Mouse (Mus musculus): ENCODE data around the gene Ly6g6c. TPM values are rescaled to one million over a fixed set of nuclear protein-coding genes. Genes with fewer than 3 reads are reported as not detected.

Ly6g6c gene
- polyA plus RNA-seq, 1 experiment, result 0.42 TPM

DNA sequence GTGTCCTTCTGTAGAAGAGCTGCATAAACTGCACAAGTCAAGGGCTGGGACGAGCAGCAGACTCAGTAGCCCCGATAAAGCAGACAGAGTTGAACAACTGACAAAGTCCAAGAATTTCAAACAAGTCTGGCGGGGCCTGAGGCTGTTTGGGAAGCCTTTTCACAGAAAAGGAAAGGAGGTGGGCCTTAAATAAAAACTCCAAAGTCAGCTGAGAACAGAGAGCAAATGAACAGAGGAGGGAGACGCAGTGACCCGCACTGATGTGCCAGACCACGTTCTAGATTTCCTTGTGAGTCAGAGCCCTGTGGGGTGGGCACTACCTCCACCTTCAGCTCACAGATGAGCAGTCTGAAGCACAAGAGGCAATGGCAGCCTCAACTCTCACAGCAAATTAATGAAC is 30.3 kb upstream of the Ly6g6c start:
- TF ChIP-seq CTCF (IDR thresholded peaks at IDR 0.05; ENCODE audit: borderline replicate concordance, extremely low read depth, insufficient read depth, insufficient read length) (no peak), POLR2A (IDR thresholded peaks at IDR 0.05; ENCODE audit: borderline replicate concordance, extremely low read depth, insufficient read depth, insufficient read length, poor library complexity, severe bottlenecking) (no peak)
- no peak for DNase-seq (ENCODE audit: low read depth)

DNA sequence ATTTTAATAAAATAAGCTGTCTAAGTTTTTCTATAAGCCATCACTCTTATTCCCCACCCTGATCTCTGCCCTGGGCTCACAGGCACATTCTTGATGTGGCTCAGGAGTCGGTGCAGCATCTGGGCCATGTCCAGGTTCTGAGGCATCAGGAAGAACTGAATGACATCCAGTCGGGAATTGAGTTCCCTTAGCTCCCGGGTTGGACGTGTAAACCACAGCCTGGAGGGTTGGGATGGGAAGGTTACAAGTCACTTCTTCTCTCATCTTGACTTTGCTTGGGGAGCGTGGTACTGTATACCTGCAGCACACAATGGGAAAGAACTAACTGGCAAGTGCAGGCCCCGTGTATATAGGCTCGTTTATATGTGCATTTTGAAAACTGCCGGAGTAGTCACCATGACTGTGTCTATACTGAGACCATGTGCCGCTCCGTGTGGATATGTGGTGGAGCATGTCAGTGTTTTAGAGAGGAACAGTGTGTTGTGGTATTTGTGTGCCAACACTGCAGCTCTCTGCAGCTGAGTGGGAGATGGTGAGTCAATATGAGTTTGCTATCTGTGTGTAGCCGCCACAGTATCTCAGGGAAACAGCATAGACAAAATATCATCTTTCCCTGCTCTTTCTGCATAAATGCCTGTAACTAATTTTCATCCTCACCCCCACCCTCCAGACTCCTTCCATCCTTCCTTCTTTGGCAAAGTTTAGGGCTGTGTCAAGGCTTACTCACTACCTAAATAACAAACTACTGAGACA is 25.9 kb upstream of the Ly6g6c start:
- no peak for DNase-seq (ENCODE audit: low read depth)
- no peak for TF ChIP-seq CTCF (IDR thresholded peaks at IDR 0.05; ENCODE audit: borderline replicate concordance, extremely low read depth, insufficient read depth, insufficient read length)

DNA sequence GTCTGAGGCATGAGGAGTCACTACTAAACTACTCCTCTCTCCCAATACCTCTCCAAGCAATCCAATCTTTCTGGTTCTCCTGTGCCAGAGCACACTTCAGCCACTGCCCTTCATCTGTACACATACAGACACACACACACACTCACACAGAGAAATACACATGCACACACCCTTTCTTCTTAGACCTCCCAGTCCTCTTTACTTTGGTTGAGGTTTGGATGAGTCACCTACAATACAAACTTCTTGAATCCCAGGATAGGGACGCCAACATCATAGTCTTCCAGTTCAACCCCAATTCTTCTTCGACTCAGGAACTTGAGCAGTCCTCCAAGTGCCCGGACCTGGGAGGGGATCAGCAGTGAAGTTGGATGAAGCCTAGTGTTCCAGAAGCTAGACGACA is 21.4 kb upstream of the Ly6g6c start:
- no peak for DNase-seq (ENCODE audit: low read depth)
- TF ChIP-seq POLR2A (IDR thresholded peaks at IDR 0.05; ENCODE audit: borderline replicate concordance, extremely low read depth, insufficient read depth, insufficient read length, poor library complexity, severe bottlenecking), result no peak
- TF ChIP-seq CTCF (IDR thresholded peaks at IDR 0.05; ENCODE audit: borderline replicate concordance, extremely low read depth, insufficient read depth, insufficient read length), result no peak

DNA sequence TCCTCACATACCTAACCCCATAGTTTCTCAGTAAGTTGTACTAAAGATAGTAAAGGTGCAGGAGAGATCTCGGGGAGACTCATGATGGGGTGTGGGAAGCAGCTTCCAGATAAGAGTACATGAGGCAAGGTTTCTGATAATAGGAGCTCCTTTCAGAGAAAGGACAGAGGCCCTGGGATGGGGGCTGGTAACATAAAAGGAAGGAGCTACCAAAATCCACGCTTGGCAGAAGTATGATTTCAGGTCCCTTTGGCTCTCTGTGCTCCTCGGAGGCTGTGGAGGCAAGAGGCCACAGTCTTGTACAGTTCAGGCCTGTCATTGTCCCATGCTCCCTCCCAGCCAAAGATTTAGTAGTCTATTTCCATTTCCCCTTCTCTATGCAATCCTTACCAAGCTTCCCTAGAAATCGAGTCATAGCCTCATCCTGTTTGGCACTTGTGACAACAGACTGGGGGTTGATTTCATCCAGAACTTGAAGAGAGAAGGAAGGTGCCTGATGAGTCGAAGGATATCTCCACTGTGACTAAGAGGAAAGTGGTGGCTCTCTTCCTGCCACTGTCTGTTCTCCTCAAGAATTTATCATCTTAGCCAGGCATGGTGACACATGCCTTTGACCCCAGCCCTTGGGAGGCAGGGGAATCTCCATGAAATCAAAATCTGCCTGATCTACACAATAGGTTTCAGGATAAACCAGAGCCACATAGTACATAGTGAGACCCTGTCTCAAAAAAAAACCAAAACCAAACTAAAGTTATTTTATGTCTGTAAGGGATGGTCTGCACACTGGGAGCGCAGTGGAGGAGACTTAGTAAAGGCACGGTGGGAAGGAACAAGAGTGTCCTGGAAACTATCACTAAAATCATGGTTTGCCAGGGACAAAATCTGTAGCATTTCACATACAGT is 20.0 kb upstream of the Ly6g6c start:
- no peak for TF ChIP-seq CTCF (IDR thresholded peaks at IDR 0.05; ENCODE audit: borderline replicate concordance, extremely low read depth, insufficient read depth, insufficient read length)
- TF ChIP-seq POLR2A (IDR thresholded peaks at IDR 0.05; ENCODE audit: borderline replicate concordance, extremely low read depth, insufficient read depth, insufficient read length, poor library complexity, severe bottlenecking), result no peak
- DNase-seq (ENCODE audit: low read depth), result no peak

DNA sequence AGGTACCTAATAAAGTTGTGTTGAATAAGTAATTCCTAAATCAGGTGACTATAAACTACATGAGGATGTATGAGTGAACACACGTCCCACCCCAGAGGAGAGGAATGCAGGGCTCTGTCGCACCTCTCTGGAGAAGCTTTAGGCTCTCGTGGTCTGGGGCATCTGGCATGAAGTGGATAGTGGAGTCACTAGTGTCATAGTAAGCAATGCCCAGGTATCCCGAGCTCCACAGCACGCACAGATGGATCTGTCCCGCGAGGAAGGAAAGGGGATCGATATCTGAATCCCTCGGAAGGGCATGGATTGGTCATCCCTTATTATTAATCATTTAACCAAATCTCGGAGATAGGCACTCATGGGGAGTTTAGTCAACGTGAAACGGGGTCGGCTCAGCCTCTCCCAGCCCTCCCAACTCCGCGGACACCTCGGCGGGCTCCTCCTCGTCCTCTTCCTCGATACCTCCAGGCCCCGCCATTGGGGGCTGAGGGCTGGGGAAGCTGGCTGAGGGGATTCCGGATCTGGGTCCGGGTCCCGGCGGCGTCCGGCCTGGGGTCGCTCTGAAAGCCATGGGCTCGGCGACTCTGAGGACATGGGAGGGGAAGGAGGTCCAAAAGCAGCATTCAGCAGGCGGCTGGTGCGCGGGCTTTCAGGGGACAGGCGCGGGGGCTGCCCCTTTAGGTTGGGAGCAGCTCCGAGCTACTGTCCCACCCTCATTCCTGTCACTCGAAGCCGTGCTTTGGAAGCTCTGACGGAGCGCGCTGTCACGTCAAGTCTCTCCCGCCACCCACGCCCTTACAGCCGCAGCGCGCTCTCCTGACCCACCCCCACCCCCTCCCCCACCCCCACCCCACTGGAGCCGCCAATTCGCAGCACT is 19.1 kb upstream of the Ly6g6c start:
- TF ChIP-seq POLR2A (IDR thresholded peaks at IDR 0.05; ENCODE audit: borderline replicate concordance, extremely low read depth, insufficient read depth, insufficient read length, poor library complexity, severe bottlenecking) (no peak), CTCF (IDR thresholded peaks at IDR 0.05; ENCODE audit: borderline replicate concordance, extremely low read depth, insufficient read depth, insufficient read length) (no peak)
- no peak for DNase-seq (ENCODE audit: low read depth)

DNA sequence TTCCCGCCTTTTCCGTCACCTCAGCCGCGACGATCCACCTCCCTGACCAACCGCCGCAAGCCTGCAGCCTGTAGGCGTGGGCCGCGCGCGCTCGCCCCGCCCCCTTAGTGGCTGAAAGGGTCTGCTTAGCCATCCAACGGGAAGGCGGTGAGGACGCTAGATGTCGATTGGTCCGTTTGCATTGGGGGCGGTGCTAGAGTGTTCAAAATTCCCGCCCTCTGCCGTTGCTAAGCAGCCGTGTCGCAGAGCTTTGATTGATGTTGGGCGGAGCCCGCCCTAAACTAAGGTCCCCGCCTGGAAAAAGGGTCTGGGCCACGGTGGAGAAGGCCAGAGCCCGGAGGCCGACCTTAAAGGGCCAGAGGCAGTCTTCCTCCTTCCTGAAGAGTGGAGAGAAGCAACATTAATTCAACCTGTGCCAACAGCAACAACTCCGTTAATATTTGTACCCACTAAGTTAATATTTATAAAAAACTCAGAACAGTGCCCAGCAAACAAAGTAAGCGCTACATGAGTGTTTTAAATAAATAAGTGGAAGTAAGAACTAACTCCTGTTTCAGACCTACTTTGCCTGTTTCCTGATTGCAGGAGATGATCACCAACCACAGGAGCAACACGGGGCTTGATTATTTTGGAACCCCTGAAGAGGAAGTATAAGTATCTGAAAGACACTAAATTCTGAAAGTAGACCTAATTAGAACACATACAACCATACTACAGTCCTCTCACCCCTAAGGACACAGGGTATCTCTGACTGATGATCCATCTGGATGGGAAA is 18.3 kb upstream of the Ly6g6c start, which contains the start of gene Msh5:
Gene Msh5 (minus strand): TSS at position 65 of the 775 bp plus-strand sequence.
- TF ChIP-seq CTCF (IDR thresholded peaks at IDR 0.05; ENCODE audit: borderline replicate concordance, extremely low read depth, insufficient read depth, insufficient read length), result no peak
- TF ChIP-seq POLR2A (IDR thresholded peaks at IDR 0.05; ENCODE audit: borderline replicate concordance, extremely low read depth, insufficient read depth, insufficient read length, poor library complexity, severe bottlenecking), result no peak
- DNase-seq (ENCODE audit: low read depth), result peak; percentile 99

DNA sequence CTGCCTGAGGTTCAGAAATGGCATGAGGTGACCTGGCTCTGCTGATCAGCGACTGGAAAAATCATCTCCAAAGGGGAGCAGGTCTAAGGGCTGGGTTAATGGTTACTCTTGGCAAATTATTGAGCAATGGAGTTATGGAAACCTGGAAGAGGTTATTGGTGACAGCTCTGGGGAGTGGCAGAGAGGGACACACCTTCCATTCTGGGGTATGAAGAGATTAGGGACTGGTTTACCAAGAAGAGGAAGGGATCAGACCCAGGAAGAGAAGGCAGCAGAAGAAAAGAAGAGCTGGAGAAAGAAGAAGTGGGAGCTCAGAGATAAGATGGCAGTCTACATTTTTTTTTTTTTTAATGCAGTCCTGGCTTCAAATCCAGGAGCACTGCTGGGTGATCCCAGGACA is 17.5 kb upstream of the Ly6g6c start:
- no peak for DNase-seq (ENCODE audit: low read depth)
- TF ChIP-seq POLR2A (IDR thresholded peaks at IDR 0.05; ENCODE audit: borderline replicate concordance, extremely low read depth, insufficient read depth, insufficient read length, poor library complexity, severe bottlenecking) (no peak), CTCF (IDR thresholded peaks at IDR 0.05; ENCODE audit: borderline replicate concordance, extremely low read depth, insufficient read depth, insufficient read length) (no peak)

DNA sequence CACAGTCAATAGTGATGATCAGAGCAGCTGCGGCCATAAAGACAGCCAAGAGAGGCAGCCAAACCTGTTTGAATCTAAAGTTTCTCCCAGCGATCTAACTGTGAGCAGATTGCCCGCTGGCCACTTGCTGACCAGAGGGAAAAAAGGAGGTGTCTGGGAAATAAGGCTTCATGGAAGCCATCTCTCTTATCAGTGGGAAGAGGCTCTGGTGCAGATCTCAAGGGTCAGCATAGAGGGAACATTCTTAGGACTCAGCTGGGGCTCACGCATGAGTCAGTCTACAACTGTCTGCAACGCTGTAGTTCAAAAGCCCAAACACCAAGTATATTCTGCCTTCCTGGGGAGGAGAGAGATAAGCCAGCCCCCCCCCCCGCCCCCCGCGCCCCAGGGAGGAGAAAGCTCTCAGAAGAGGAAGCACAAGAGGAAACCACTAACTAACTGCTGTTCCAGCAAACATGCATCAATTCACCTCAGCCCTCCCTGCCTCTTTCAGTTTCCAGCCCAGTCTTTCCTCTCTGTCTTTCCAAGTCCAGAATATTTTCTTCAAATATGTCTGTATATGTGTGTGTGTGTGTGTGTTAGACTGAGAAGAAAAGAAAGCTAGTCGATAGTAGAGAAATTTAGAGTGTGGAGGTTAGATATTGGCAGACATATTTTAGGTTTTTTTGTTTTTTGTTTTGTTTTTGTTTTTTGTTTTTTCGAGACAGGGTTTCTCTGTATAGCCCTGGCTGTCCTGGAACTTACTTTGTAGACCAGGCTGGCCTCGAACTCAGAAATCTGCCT is 16.8 kb upstream of the Ly6g6c start:
- no peak for DNase-seq (ENCODE audit: low read depth)
- TF ChIP-seq POLR2A (IDR thresholded peaks at IDR 0.05; ENCODE audit: borderline replicate concordance, extremely low read depth, insufficient read depth, insufficient read length, poor library complexity, severe bottlenecking), result no peak
- no peak for TF ChIP-seq CTCF (IDR thresholded peaks at IDR 0.05; ENCODE audit: borderline replicate concordance, extremely low read depth, insufficient read depth, insufficient read length)

DNA sequence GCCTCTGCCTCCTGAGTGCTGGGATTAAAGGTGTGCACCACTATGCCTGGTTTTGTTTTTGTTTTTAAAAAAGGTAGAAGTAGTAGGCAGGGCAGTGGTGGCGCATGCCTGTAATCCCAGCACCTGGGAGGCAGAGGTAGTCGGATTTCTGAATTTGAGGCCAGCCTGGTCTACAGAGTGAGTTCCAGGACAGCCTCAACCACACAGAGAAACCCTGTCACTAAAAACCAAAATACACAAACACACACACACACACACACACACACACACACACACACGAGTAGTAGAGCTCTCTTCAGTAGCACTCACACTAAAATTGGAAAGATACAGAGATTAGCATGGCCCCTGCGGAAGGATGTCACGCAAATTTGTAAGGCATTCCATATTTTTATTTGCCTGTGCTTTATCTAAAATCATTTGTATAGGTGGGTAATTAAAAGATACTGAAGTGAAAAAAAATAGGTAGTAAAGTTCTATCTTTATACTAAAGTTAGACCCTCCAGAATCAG is 16.2 kb upstream of the Ly6g6c start:
- no peak for DNase-seq (ENCODE audit: low read depth)
- no peak for TF ChIP-seq POLR2A (IDR thresholded peaks at IDR 0.05; ENCODE audit: borderline replicate concordance, extremely low read depth, insufficient read depth, insufficient read length, poor library complexity, severe bottlenecking)
- no peak for TF ChIP-seq CTCF (IDR thresholded peaks at IDR 0.05; ENCODE audit: borderline replicate concordance, extremely low read depth, insufficient read depth, insufficient read length)
